Mouse (Mus musculus): ENCODE measurements around the gene D5Ertd579e.

Gene D5Ertd579e

GRCm38 (mm10) chr5:36720710-36721375, 25.0 kb upstream of the D5Ertd579e start:
- peak; percentile 47 for DNase-seq (ENCODE audit: low read depth, low spot score)

- no peak for DNase-seq (ENCODE audit: low read depth, low spot score)
Observed at GRCm38 (mm10) chr5:36720219-36720618, 24.4 kb upstream of the D5Ertd579e start.

- DNase-seq (ENCODE audit: low read depth, low spot score), result no peak
Observed at GRCm38 (mm10) chr5:36719601-36720000, 23.8 kb upstream of the D5Ertd579e start.

GRCm38 (mm10) chr5:36719135-36719534, 23.3 kb upstream of the D5Ertd579e start:
- DNase-seq (ENCODE audit: low read depth, low spot score), result peak; percentile 51

- DNase-seq (ENCODE audit: low read depth, low spot score), result peak; percentile 75
Observed at GRCm38 (mm10) chr5:36717889-36718288, 22.1 kb upstream of the D5Ertd579e start.

- DNase-seq (ENCODE audit: low read depth, low spot score), result peak; percentile 20
Observed at GRCm38 (mm10) chr5:36716816-36717215, 21.0 kb upstream of the D5Ertd579e start.

- DNase-seq (ENCODE audit: low read depth, low spot score), result no peak
Observed at GRCm38 (mm10) chr5:36714832-36715231, 19.0 kb upstream of the D5Ertd579e start.

GRCm38 (mm10) chr5:36713693-36714092, 17.9 kb upstream of the D5Ertd579e start:
- DNase-seq (ENCODE audit: low read depth, low spot score), result no peak

GRCm38 (mm10) chr5:36712553-36713534, 17.0 kb upstream of the D5Ertd579e start:
- DNase-seq (ENCODE audit: low read depth, low spot score), result peak; percentile 65

GRCm38 (mm10) chr5:36711863-36712262, 16.0 kb upstream of the D5Ertd579e start:
- peak; percentile 23 for DNase-seq (ENCODE audit: low read depth, low spot score)

GRCm38 (mm10) chr5:36705792-36706191, 10.0 kb upstream of the D5Ertd579e start:
- DNase-seq (ENCODE audit: low read depth, low spot score), result no peak

- no peak for DNase-seq (ENCODE audit: low read depth, low spot score)
Observed at GRCm38 (mm10) chr5:36705390-36705789, 9.6 kb upstream of the D5Ertd579e start.

- DNase-seq (ENCODE audit: low read depth, low spot score), result no peak
Observed at GRCm38 (mm10) chr5:36704684-36705083, 8.9 kb upstream of the D5Ertd579e start.

GRCm38 (mm10) chr5:36700939-36701620, 5.3 kb upstream of the D5Ertd579e start:
- no peak for DNase-seq (ENCODE audit: low read depth, low spot score)

GRCm38 (mm10) chr5:36698689-36699088, 2.9 kb upstream of the D5Ertd579e start:
- no peak for DNase-seq (ENCODE audit: low read depth, low spot score)

GRCm38 (mm10) chr5:36698067-36698670, 2.3 kb upstream of the D5Ertd579e start:
- DNase-seq (ENCODE audit: low read depth, low spot score), result no peak

- DNase-seq (ENCODE audit: low read depth, low spot score), result no peak
Observed at GRCm38 (mm10) chr5:36696504-36697300, 878 bp upstream of the D5Ertd579e start.

- peak; percentile 57 for DNase-seq (ENCODE audit: low read depth, low spot score)
Observed at GRCm38 (mm10) chr5:36695005-36695404, 819 bp downstream of the D5Ertd579e start.

- DNase-seq (ENCODE audit: low read depth, low spot score), result no peak
Observed at GRCm38 (mm10) chr5:36693651-36694050, 2.2 kb downstream of the D5Ertd579e start.

GRCm38 (mm10) chr5:36691423-36691822, 4.4 kb downstream of the D5Ertd579e start:
- no peak for DNase-seq (ENCODE audit: low read depth, low spot score)

- no peak for DNase-seq (ENCODE audit: low read depth, low spot score)
Observed at GRCm38 (mm10) chr5:36685170-36685569, 10.7 kb downstream of the D5Ertd579e start.

All from brain, adult 2 months (tissue).